Mouse (Mus musculus) brain, embryonic 14.5 days (tissue): ENCODE measurements around the gene Dnajc11.

Experiments
- CTCF ChIP-seq: fragments of 200-500 bp; IDR thresholded peaks from 2 replicates; pipeline ENCODE4 v1.5.1; 2012; ENCODE audit warnings: inconsistent platforms, mild to moderate bottlenecking, moderate library complexity, borderline replicate concordance; ENCODE audit not compliant: insufficient read depth, insufficient read length; ENCODE audit errors: extremely low read depth
- POLR2A ChIP-seq: fragments of 200-500 bp; IDR thresholded peaks from 2 replicates; pipeline ENCODE4 v1.6.1; 2012; ENCODE audit warnings: mild to moderate bottlenecking, inconsistent platforms, borderline replicate concordance; ENCODE audit not compliant: poor library complexity, insufficient read depth, insufficient read length, severe bottlenecking; ENCODE audit errors: extremely low read depth

GRCm38 (mm10) chr4:151902046-151902688 is 31.3 kb upstream of the Dnajc11 start:
- TF ChIP-seq CTCF (no peak), POLR2A (no peak)
